Mouse (Mus musculus) ES-E14 (cell line): ENCODE measurements around the gene Mrpl23. TPM values are rescaled to one million over a fixed set of nuclear protein-coding genes. Genes with fewer than 3 reads are reported as not detected.

Experiments used
- DNase-seq: peaks from one replicate; pipeline ENCODE4 v3.0.0-alpha.2; 2013; ENCODE audit warnings: low read depth, low spot score
- H3K27ac ChIP-seq: 2 replicates; pipeline ENCODE4 v1.5.1; 2012; ENCODE audit warnings: low read depth, mild to moderate bottlenecking, low read length, moderate library complexity, mixed read lengths; ENCODE audit not compliant: poor library complexity, insufficient read depth, severe bottlenecking
- H3K36me3 ChIP-seq: 2 replicates; pipeline ENCODE4 v1.6.1; 2012; ENCODE audit warnings: mild to moderate bottlenecking, low read length, moderate library complexity, mixed read lengths; ENCODE audit not compliant: control insufficient read depth, poor library complexity, insufficient read depth, severe bottlenecking
- H3K4me1 ChIP-seq, 2 experiments: fragments of 150-350 bp in 1 of 2; sonication (generic) in 1 of 2; 2 replicates each; pipeline ENCODE4 v1.6.1; 2012; ENCODE audit warnings: low read length in 2 of 2, mild to moderate bottlenecking in 1 of 2, mixed read lengths in 1 of 2; ENCODE audit not compliant: control insufficient read depth in 2 of 2, insufficient read depth in 2 of 2, poor library complexity in 1 of 2
- H3K4me3 ChIP-seq, 2 experiments: fragments of 150-350 bp in 1 of 2; sonication (generic) in 1 of 2; 2 replicates each; pipeline ENCODE4 v1.5.1; 2012; ENCODE audit warnings: low read length in 2 of 2, low read depth in 1 of 2, mild to moderate bottlenecking in 1 of 2, mixed read lengths in 1 of 2; ENCODE audit not compliant: insufficient read depth in 1 of 2, poor library complexity in 1 of 2, severe bottlenecking in 1 of 2
- H3K9ac ChIP-seq: 2 replicates; pipeline ENCODE4 v1.6.1; 2012; ENCODE audit warnings: low read depth, mild to moderate bottlenecking, low read length, mixed read lengths; ENCODE audit not compliant: poor library complexity, insufficient read depth, severe bottlenecking
- H3K9me3 ChIP-seq: fragments of 150-350 bp; sonication (generic); 2 replicates; pipeline ENCODE4 v1.6.1; 2012; ENCODE audit warnings: low read depth, mild to moderate bottlenecking, low read length; ENCODE audit not compliant: control insufficient read depth, insufficient read depth
- CHD2 ChIP-seq: IDR thresholded peaks from 2 replicates; pipeline ENCODE4 v1.6.1; 2014; ENCODE audit warnings: mild to moderate bottlenecking, low read depth, low read length, inconsistent platforms
- HCFC1 ChIP-seq: IDR thresholded peaks from 2 replicates; pipeline ENCODE4 v1.6.1; 2012; ENCODE audit warnings: low read length, inconsistent platforms, borderline replicate concordance; ENCODE audit not compliant: insufficient read depth
- MAFK ChIP-seq: IDR thresholded peaks from 2 replicates; pipeline ENCODE4 v1.6.1; 2014; ENCODE audit warnings: mild to moderate bottlenecking, low read depth, low read length, inconsistent platforms; ENCODE audit not compliant: insufficient read depth
- ZC3H11A ChIP-seq: IDR thresholded peaks from 2 replicates; pipeline ENCODE4 v1.6.1; 2012; ENCODE audit warnings: low read depth, mild to moderate bottlenecking, inconsistent platforms, low read length, borderline replicate concordance
- ZNF384 ChIP-seq: IDR thresholded peaks from 2 replicates; pipeline ENCODE4 v1.6.1; 2012; ENCODE audit warnings: low read depth, low read length, inconsistent platforms
- in situ Hi-C, 2 experiments: fragments of 600-800 bp; cut with MboI; formaldehyde crosslinking; loops; one replicate each; pipeline ENCODE4 v1.15.1; 2025; ENCODE audit warnings: low sequenced_read_pairs in 2 of 2, inconsistent platforms in 1 of 2; ENCODE audit not compliant: unreplicated experiment in 2 of 2
- total RNA-seq: library from RNA; depleted of rRNA; stranded (reverse); fragments of 300-350 nt; gene quantifications from 2 replicates; pipeline ENCODE4 v1.2.3, GENCODE M21; 2012

The Mrpl23 gene
- total RNA-seq, 1 experiment: 49.1 TPM

- Histone ChIP-seq H3K27ac (no peak overlapping the region), H3K4me3 (no peak overlapping the region), H3K9ac (no peak overlapping the region), H3K36me3 (no peaks in the 10 kb centered on the region), H3K4me1 (peaks cover 2 to 7% of the 10 kb centered on the region in 2 experiments; a peak in 2 of 4 replicates), H3K9me3 (no peaks in the 10 kb centered on the region)
- no peak for DNase-seq
- in situ Hi-C loops: no loop called here
- TF ChIP-seq MAFK (no peak), ZC3H11A (no peak), HCFC1 (no peak), ZNF384 (no peak), CHD2 (no peak)
Observed at GRCm38 (mm10) chr7:142552591-142553416, 20.3 kb downstream of the Mrpl23 start.

GRCm38 (mm10) chr7:142553417-142554335 lies 21.2 kb downstream of the Mrpl23 start:
- H3K9ac ChIP-seq: no peak overlapping the region
- in situ Hi-C loops: no loop called here
- H3K27ac ChIP-seq: no peak overlapping the region
- no peaks in the 10 kb centered on the region for H3K36me3 ChIP-seq
- DNase-seq: no peak
- H3K4me3 ChIP-seq: no peak overlapping the region
- TF ChIP-seq ZNF384: no peak
- no peak for TF ChIP-seq ZC3H11A
- H3K4me1 ChIP-seq: peaks cover 2 to 7% of the 10 kb centered on the region in 2 experiments; a peak in 2 of 4 replicates
- H3K9me3 ChIP-seq: no peaks in the 10 kb centered on the region

GRCm38 (mm10) chr7:142554625-142555024 lies 22.1 kb downstream of the Mrpl23 start:
- DNase-seq: no peak
- no peak overlapping the region for H3K4me3 ChIP-seq
- no peaks in the 10 kb centered on the region for H3K9me3 ChIP-seq
- in situ Hi-C loops: no loop called here
- no peak overlapping the region for H3K27ac ChIP-seq
- no peak overlapping the region for H3K9ac ChIP-seq
- peaks cover 2 to 7% of the 10 kb centered on the region in 2 experiments; a peak in 2 of 4 replicates for H3K4me1 ChIP-seq
- no peaks in the 10 kb centered on the region for H3K36me3 ChIP-seq
- no peak for TF ChIP-seq ZC3H11A

- H3K27ac ChIP-seq: no peak overlapping the region
- H3K4me3 ChIP-seq: no peak overlapping the region
- DNase-seq: no peak
- H3K4me1 ChIP-seq: peaks cover 2 to 7% of the 10 kb centered on the region in 2 experiments; a peak in 2 of 4 replicates
- no peak overlapping the region for H3K9ac ChIP-seq
- TF ChIP-seq ZNF384: no peak
- TF ChIP-seq HCFC1: no peak
- no peak for TF ChIP-seq MAFK
- no peak for TF ChIP-seq CHD2
- no peak for TF ChIP-seq ZC3H11A
- in situ Hi-C loops: no loop called here
- no peaks in the 10 kb centered on the region for H3K9me3 ChIP-seq
- H3K36me3 ChIP-seq: no peaks in the 10 kb centered on the region
Observed at GRCm38 (mm10) chr7:142555366-142556088, 23.0 kb downstream of the Mrpl23 start.
